Mouse (Mus musculus): ENCODE data around the gene Psme2b. TPM values are rescaled to one million over a fixed set of nuclear protein-coding genes. Genes with fewer than 3 reads are reported as not detected.
"Not testable (repeated sequence)": the region's sequence is repeated elsewhere in the genome, so short reads cannot be mapped to it uniquely, and the experiment has no call there.

Gene Psme2b
- total RNA-seq, 1 experiment: 2.1 TPM

DNA sequence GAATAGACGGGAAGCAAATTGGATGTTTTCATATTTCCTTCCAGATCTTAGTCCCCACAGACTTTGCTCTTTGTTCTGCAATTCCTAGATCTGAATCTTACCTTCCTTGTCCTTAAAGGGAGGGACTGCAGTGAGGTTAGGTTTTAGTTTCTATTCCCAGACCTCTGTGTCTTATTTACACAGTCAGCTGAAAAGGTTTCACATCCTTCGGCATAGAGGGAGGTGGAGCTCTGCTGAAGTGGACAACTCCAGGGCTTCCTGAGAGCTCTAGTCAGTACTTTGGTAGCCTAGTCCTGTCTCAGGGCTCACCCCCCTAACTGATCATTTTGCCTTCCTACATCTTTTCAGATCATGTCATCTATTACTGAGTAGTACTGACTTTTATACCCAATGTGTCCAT, 44.0 kb downstream of the Psme2b start, which contains the start of gene Gm5431:
Gm5431 (minus strand) TSS at position 194 of the 400 bp plus-strand sequence.
- no peaks in the 10 kb centered on the region for H3K36me3 ChIP-seq (ENCODE audit: control insufficient read depth, insufficient read depth, low read length, poor library complexity, severe bottlenecking)
- no peak within 1 kb of the TSS for H3K27ac ChIP-seq (ENCODE audit: insufficient read depth, low read depth, low read length, poor library complexity, severe bottlenecking)
- TF ChIP-seq MAFK (IDR thresholded peaks at IDR 0.05; ENCODE audit: insufficient read depth, low read depth, low read length): no peak
- no peak for TF ChIP-seq ZC3H11A (IDR thresholded peaks at IDR 0.05; ENCODE audit: borderline replicate concordance, low read depth, low read length)
- TF ChIP-seq ZNF384 (IDR thresholded peaks at IDR 0.05; ENCODE audit: low read depth, low read length): no peak
- no peak for TF ChIP-seq CHD2 (IDR thresholded peaks at IDR 0.05; ENCODE audit: low read depth, low read length)
- TF ChIP-seq HCFC1 (IDR thresholded peaks at IDR 0.05; ENCODE audit: borderline replicate concordance, insufficient read depth, low read length): no peak
- no peak within 1 kb of the TSS for H3K9ac ChIP-seq (ENCODE audit: insufficient read depth, low read depth, low read length, poor library complexity, severe bottlenecking)
- H3K4me3 ChIP-seq (ENCODE audit: insufficient read depth in 1 of 2, low read depth in 1 of 2, low read length in 2 of 2, poor library complexity in 1 of 2, severe bottlenecking in 1 of 2): no peak within 1 kb of the TSS
- DNase-seq (ENCODE audit: low read depth, low spot score): no peak
- no peaks in the 10 kb centered on the region for H3K9me3 ChIP-seq (ENCODE audit: control insufficient read depth, insufficient read depth, low read depth, low read length)
- H3K4me1 ChIP-seq (ENCODE audit: control insufficient read depth in 2 of 2, insufficient read depth in 2 of 2, low read length in 2 of 2, poor library complexity in 1 of 2): no peaks in the 10 kb centered on the region
- in situ Hi-C loops (cut with MboI; ENCODE audit: low sequenced_read_pairs in 2 of 2, unreplicated experiment in 2 of 2): no loop called here

GRCm38 (mm10) chr11:48901567-48901930, 44.4 kb downstream of the Psme2b start:
- H3K9me3 ChIP-seq (ENCODE audit: control insufficient read depth, insufficient read depth, low read depth, low read length); H3K36me3 ChIP-seq (ENCODE audit: control insufficient read depth, insufficient read depth, low read length, poor library complexity, severe bottlenecking); DNase-seq (ENCODE audit: low read depth, low spot score); H3K4me3 ChIP-seq (ENCODE audit: insufficient read depth in 1 of 2, low read depth in 1 of 2, low read length in 2 of 2, poor library complexity in 1 of 2, severe bottlenecking in 1 of 2); in situ Hi-C loops (cut with MboI; ENCODE audit: low sequenced_read_pairs in 2 of 2, unreplicated experiment in 2 of 2); H3K4me1 ChIP-seq (ENCODE audit: control insufficient read depth in 2 of 2, insufficient read depth in 2 of 2, low read length in 2 of 2, poor library complexity in 1 of 2); H3K27ac ChIP-seq (ENCODE audit: insufficient read depth, low read depth, low read length, poor library complexity, severe bottlenecking); H3K9ac ChIP-seq (ENCODE audit: insufficient read depth, low read depth, low read length, poor library complexity, severe bottlenecking): not testable (repeated sequence)

- H3K36me3 ChIP-seq (ENCODE audit: control insufficient read depth, insufficient read depth, low read length, poor library complexity, severe bottlenecking); H3K27ac ChIP-seq (ENCODE audit: insufficient read depth, low read depth, low read length, poor library complexity, severe bottlenecking); H3K9me3 ChIP-seq (ENCODE audit: control insufficient read depth, insufficient read depth, low read depth, low read length); H3K4me3 ChIP-seq (ENCODE audit: insufficient read depth in 1 of 2, low read depth in 1 of 2, low read length in 2 of 2, poor library complexity in 1 of 2, severe bottlenecking in 1 of 2); H3K4me1 ChIP-seq (ENCODE audit: control insufficient read depth in 2 of 2, insufficient read depth in 2 of 2, low read length in 2 of 2, poor library complexity in 1 of 2); in situ Hi-C loops (cut with MboI; ENCODE audit: low sequenced_read_pairs in 2 of 2, unreplicated experiment in 2 of 2); H3K9ac ChIP-seq (ENCODE audit: insufficient read depth, low read depth, low read length, poor library complexity, severe bottlenecking); DNase-seq (ENCODE audit: low read depth, low spot score): not testable (repeated sequence)
These were observed 45.1 kb downstream of the Psme2b start for GRCm38 (mm10) chr11:48900654-48901566.

DNA sequence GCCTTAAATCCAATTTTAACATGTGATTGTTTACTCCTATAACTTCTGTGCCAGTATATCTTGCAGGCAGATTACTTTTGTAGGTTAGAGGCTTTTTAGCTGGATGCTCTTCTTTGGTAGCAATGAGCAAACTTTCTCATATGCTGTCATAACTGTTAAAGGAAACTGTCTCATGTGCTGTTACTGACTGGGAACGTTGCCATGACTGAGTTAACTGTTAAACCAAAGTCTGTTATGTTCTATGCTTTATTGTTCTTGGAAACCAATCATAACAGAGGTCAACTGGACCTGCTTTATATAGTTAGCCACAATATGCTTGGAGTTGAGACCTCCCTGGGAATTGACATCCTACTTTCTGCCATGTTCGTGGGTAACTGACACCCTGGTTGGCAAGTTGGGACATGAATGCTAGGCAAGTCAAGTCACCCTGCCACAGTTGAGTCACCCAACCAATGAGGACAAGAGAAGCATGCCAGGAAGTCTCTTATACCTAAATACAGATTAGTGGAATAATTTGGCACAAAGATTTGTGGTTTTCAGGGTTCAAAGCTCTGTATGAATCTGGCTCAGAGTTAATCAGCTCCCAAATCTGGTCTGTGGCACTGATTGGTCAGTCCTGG, 47.1 kb downstream of the Psme2b start:
- Histone ChIP-seq H3K4me1 (ENCODE audit: control insufficient read depth in 2 of 2, insufficient read depth in 2 of 2, low read length in 2 of 2, poor library complexity in 1 of 2) (no peaks in the 10 kb centered on the region), H3K9ac (ENCODE audit: insufficient read depth, low read depth, low read length, poor library complexity, severe bottlenecking) (no peak overlapping the region), H3K4me3 (ENCODE audit: insufficient read depth in 1 of 2, low read depth in 1 of 2, low read length in 2 of 2, poor library complexity in 1 of 2, severe bottlenecking in 1 of 2) (no peak overlapping the region), H3K36me3 (ENCODE audit: control insufficient read depth, insufficient read depth, low read length, poor library complexity, severe bottlenecking) (no peaks in the 10 kb centered on the region), H3K27ac (ENCODE audit: insufficient read depth, low read depth, low read length, poor library complexity, severe bottlenecking) (no peak overlapping the region), H3K9me3 (ENCODE audit: control insufficient read depth, insufficient read depth, low read depth, low read length) (no peaks in the 10 kb centered on the region)
- DNase-seq (ENCODE audit: low read depth, low spot score): no peak
- in situ Hi-C loops (cut with MboI; ENCODE audit: low sequenced_read_pairs in 2 of 2, unreplicated experiment in 2 of 2): no loop called here
- no peak for TF ChIP-seq HCFC1 (IDR thresholded peaks at IDR 0.05; ENCODE audit: borderline replicate concordance, insufficient read depth, low read length)
- no peak for TF ChIP-seq MAFK (IDR thresholded peaks at IDR 0.05; ENCODE audit: insufficient read depth, low read depth, low read length)
- no peak for TF ChIP-seq ZC3H11A (IDR thresholded peaks at IDR 0.05; ENCODE audit: borderline replicate concordance, low read depth, low read length)
- TF ChIP-seq CHD2 (IDR thresholded peaks at IDR 0.05; ENCODE audit: low read depth, low read length): no peak
- TF ChIP-seq ZNF384 (IDR thresholded peaks at IDR 0.05; ENCODE audit: low read depth, low read length): no peak

Other genes with a start within 250 kb of the Psme2b start
- gene Rack1, start 145.9 kb downstream of the Psme2b start, total RNA-seq (2012; rRNA removed): 3,112 and 3,420 TPM in 2 replicates
- 47.8 and 52.8 TPM in 2 replicates for gene Trim41, start 128.8 kb downstream of the Psme2b start, total RNA-seq (2012; rRNA removed)
- 5.9 and 6.1 TPM in 2 replicates for gene Trim7, start 120.0 kb downstream of the Psme2b start, total RNA-seq (2012; rRNA removed)
- gene Gm12184, start 119.5 kb downstream of the Psme2b start, total RNA-seq (2012; rRNA removed): 11.4 and 12.2 TPM in 2 replicates
- gene Irgm1, start 74.5 kb downstream of the Psme2b start, total RNA-seq (2012; rRNA removed): 3.3 and 5.7 TPM in 2 replicates
- not detected in 2 replicates for gene Gm5431, start 44.0 kb downstream of the Psme2b start, total RNA-seq (2012; rRNA removed)
- not detected in 2 replicates for gene Olfr56, start 32.7 kb upstream of the Psme2b start, total RNA-seq (2012; rRNA removed)
- 0.36 and 0.37 TPM in 2 replicates for gene 9930111J21Rik1, start 33.2 kb upstream of the Psme2b start, total RNA-seq (2012; rRNA removed)
- gene Gm12185, start 46.0 kb upstream of the Psme2b start, total RNA-seq (2012; rRNA removed): not detected in 2 replicates
- 0.76 and 0.85 TPM in 2 replicates for gene Tgtp1, start 48.0 kb upstream of the Psme2b start, total RNA-seq (2012; rRNA removed)
- 0.53 and 0.54 TPM in 2 replicates for gene 9930111J21Rik2, start 105.1 kb upstream of the Psme2b start, total RNA-seq (2012; rRNA removed)
- gene Tgtp2, start 118.0 kb upstream of the Psme2b start, total RNA-seq (2012; rRNA removed): not detected in 2 replicates
- gene Ifi47, start 130.4 kb upstream of the Psme2b start, total RNA-seq (2012; rRNA removed): 0.22 TPM in 1 of 2 replicates, not detected in the other
- not detected in 2 replicates for gene Olfr1396, start 168.7 kb upstream of the Psme2b start, total RNA-seq (2012; rRNA removed)
- not detected in 2 replicates for gene Olfr1395, start 196.1 kb upstream of the Psme2b start, total RNA-seq (2012; rRNA removed)
- gene Olfr1394, start 208.2 kb upstream of the Psme2b start, total RNA-seq (2012; rRNA removed): not detected in 2 replicates
- gene Btnl9, start 241.0 kb upstream of the Psme2b start, total RNA-seq (2012; rRNA removed): 0.09 and 0.48 TPM in 2 replicates